Mouse (Mus musculus): ENCODE results near the gene Usp48. TPM values are rescaled to one million over a fixed set of nuclear protein-coding genes. Genes with fewer than 3 reads are reported as not detected.

Usp48 gene
- total RNA-seq, 4 experiments from 2014 or later = 120 to 168 (median 151) TPM

- DNase-seq (ENCODE audit: low spot score in 2 of 2) = no peak
These were observed 16.1 kb downstream of the Usp48 start for GRCm38 (mm10) chr4:137609702-137610101.

DNA sequence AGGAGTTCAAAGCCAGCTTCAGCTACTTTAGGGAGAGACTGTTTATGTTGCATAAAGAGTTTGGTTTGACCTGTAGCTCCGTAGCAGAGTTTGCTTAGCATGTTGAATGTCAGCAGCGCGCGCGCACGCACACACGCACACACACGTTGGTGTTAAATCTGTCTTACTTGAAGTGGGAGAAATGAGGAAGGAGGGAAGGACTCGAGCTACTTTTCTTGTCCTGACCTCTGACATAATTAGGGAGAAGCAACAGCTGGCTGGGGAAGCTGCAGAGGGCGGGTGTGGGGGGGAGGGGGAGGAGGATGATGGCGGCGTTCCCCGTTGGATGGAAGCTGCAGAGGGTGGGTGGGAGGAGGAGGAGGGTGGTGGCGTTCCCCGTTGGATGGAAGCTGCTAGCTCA lies 16.7 kb downstream of the Usp48 start:
- DNase-seq (ENCODE audit: low spot score in 2 of 2) = no peak

DNA sequence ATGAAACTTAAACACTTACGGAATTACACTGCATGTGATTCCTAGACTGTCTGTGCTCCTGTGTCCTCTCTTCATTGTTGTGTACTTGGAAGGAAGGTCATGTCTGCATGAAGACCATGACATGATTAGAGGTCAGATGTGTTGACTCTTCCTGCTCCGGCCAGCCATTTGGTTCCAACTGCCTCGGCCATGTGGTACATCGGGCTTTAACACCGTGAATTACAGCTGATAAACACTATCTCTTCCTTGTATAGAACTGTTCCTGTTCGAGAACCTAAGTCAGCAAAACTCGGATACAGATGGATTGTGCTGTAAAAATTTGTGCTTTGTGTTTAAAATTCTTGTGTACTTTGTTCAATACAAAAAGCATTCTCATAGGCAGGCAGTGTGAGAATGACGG lies 29.3 kb downstream of the Usp48 start:
- no peak for DNase-seq (ENCODE audit: low spot score in 2 of 2)

DNA sequence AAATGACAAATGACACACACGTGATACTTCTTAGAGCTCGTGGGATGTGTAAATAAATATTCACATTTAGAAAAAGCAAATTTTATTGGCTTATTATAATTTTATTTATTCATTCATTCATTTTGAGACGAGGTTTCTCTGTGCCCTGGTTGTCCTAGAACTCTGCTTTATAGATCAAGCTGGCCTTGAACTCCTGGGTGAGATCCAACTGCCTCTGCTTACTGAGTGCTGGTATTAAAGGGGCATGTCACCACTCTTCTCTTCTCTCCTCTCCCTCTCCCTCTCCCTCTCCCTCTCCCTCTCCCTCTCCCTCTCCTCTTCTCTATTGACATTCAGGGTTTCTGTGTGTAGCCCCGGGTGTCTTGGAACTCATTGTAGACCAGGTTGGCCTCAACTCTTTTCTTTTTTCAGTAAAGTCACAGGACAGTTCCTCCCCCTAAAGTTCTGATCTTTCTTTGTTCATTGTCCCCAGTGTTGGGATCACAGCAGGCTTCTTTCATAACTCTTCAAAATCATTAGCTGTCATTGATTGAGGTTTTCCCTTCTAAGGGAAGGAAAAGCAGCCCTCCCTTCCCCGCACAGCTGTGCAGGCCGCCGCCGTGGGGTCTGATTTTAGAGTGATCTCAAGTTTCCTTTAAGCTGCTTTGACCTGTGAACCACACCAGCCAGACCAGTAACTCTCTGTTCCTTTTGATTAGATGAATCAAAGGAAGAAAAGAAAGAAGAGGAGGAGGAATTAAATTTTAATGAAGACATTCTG lies 34.1 kb downstream of the Usp48 start:
- no peak for DNase-seq (ENCODE audit: low spot score in 2 of 2)

GRCm38 (mm10) chr4:137628400-137628799 lies 34.8 kb downstream of the Usp48 start:
- DNase-seq (ENCODE audit: low spot score in 2 of 2) = no peak

DNA sequence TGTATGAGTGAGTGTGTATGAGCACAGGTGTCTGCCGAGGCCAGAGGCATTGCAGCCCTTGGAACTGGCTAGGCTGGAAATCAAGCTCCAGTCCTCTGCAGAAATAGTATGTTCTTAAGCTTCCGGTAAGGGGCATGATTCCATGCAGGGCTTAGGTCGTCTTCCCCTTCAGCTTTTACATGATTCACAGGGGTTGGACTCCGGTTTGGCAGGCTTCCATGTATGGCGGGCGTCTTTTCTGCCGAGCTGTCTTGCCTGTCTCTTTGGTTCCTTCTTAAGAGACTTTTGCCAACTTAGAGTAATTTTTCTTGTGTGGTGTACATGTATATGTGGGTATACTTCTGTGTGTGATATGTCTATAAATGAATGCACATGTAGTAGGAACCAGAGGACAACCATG lies 35.8 kb downstream of the Usp48 start:
- DNase-seq (ENCODE audit: low spot score in 2 of 2) = no peak

DNA sequence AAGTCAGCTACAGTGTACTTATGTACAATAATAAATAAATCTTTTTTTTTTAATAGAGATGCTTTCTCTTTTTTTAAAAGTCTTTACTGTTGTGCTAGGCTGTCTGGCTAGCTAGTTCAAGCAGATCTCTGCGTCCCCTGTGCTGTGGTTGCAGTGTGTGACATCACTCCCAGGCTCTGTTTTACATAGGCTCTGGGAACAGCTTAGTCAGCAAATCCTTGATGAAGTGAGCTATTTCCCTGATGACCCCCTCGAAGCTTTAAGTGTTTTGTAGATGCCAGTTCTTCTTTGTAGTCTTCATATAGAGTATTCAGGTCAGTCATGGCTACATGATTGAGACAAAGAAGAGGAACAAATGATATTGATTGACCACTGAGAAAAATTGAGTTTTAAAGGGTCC lies 36.6 kb downstream of the Usp48 start:
- DNase-seq (ENCODE audit: low spot score in 2 of 2) = no peak

DNA sequence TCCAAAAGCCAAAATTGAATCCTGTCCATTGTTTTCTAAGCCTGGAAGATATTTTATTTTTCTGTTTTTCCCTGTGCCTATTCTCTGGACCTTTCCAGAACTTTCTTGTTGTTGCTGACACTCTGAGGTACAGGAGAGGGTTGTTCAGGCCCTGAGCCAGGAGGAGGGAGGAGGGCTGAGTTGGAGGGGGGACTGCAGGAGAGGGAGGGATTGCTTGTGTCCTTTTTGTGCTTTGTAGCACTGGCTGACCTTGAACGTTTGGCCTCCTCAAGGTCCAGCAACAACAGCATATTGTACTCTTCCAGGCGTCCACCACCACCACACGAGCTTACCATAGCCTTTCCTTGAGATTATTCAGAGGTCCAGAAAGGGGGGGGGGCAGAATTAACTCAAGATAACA lies 38.0 kb downstream of the Usp48 start:
- no peak for DNase-seq (ENCODE audit: low spot score in 2 of 2)

DNA sequence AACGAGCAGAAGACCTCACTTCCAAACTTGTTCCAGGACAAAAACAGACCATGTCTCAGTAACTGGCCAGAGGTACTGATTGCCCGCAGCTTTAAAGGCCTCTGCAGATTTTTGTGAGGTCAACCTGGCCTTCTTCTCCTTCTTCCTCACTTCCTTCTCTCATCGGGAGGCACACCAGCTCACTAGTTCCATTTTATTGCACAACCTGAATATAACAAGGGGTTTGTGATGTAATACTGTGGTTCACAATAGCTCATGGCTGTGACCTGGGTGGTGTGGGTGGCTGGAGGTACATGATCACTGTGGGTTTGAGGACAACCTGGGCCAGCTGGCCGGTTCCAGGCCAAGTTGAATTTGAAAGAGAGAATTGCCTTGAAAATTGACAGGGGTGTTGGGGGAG lies 39.8 kb downstream of the Usp48 start:
- DNase-seq (ENCODE audit: low spot score in 2 of 2) = no peak

DNA sequence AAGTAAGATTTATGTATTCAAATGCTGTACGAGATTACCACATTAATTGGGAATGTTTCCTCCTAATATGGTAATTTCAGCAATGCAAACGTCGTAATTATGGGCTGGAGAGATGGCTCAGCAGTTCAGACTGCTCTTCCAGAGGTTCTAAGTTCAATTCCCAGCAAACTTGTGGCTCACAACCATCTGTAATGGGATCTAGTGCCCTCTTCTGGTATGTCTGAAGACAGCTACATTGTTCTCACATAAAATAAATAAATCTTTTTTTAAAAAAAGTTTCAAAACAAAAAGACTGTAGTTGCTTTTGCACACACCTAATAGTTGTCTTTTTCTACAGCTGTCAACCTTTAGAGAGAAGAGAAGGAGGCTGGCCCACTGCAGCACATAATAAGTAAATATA lies 43.0 kb downstream of the Usp48 start:
- no peak for DNase-seq (ENCODE audit: low spot score in 2 of 2)

GRCm38 (mm10) chr4:137641556-137641955 lies 48.0 kb downstream of the Usp48 start:
- DNase-seq (ENCODE audit: low spot score in 2 of 2) = no peak

DNA sequence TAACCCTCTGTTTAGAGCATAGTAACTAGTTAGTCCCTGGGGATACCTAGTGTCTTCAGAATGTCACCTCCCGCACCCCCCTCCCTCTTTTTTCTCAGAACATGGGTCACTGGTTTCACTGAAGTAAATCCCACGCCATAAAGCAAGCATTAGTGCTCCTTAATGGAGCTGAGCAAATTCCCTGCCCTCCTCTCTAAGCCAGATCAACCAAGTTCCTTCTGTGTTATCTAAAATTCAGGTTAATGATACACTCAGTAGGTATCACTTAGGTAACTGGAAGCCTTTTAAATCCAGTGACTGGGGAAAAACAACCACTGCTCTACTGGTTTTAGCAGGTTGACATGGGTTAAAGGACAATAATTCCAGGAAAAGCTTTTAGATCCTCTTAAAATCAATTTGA lies 48.5 kb downstream of the Usp48 start:
- DNase-seq (ENCODE audit: low spot score in 2 of 2) = no peak

DNA sequence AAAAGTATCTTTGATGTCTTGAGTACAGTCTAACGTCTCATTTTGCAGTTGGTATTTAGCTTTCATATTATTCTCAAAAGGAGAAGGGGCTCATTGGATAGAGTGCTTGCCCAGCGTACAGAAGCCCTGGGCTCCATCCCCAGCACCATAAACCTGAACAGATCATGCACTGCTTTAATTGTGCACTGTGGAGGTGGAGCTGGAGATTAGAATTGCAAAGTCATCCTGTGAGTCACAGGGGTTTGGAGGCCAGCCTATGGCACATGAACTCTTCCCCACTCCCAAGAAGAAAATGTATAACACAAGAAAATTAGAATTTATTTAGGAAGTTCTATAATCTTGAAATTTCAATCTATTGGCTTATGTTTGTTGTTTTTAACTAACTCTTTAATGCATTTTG lies 49.9 kb downstream of the Usp48 start:
- DNase-seq (ENCODE audit: low spot score in 2 of 2) = no peak

GRCm38 (mm10) chr4:137646262-137646661 lies 52.7 kb downstream of the Usp48 start:
- DNase-seq (ENCODE audit: low spot score in 2 of 2) = no peak

DNA sequence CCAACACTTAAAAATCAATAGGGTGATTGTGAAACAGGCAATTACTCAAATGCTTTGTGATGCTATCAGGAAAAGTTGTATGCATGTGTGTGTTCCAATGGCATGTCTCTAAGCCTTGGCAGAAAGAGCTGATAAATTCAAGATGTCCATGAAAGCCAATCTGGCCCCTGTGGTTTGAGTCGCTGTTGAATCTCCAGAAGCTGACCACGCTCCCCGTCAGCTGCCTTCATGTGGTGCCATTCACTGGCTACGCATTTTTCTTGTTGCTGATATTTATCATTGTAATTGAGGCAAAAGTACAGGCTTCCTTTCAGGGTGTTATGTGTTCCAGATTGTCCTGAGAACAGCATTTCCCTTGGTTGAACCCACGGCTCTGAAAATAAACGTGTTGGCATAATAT lies 54.1 kb downstream of the Usp48 start:
- no peak for DNase-seq (ENCODE audit: low spot score in 2 of 2)

DNA sequence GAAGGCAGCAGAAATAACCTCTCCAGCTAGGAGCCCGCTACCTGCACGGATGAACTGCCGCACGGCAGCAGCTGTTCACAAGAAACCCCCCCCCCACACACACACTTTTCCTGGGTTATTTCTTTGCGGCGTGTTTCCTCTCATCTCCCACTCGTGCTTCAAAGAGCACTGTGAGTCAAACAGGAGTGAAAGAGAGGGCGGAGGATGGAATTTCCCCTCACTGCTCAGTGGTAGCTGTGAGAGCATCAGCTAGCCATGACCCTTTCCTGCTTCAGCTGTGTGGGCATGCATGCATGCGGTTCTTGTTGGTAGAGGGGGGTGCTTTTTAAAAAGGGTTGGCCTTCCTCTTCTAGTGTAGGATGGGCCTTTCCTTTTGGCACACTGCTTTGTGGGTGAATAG lies 54.7 kb downstream of the Usp48 start:
- no peak for DNase-seq (ENCODE audit: low spot score in 2 of 2)

GRCm38 (mm10) chr4:137650912-137651311 lies 57.4 kb downstream of the Usp48 start:
- no peak for DNase-seq (ENCODE audit: low spot score in 2 of 2)

- no peak for DNase-seq (ENCODE audit: low spot score in 2 of 2)
These were observed 59.3 kb downstream of the Usp48 start for GRCm38 (mm10) chr4:137652835-137653346.

DNA sequence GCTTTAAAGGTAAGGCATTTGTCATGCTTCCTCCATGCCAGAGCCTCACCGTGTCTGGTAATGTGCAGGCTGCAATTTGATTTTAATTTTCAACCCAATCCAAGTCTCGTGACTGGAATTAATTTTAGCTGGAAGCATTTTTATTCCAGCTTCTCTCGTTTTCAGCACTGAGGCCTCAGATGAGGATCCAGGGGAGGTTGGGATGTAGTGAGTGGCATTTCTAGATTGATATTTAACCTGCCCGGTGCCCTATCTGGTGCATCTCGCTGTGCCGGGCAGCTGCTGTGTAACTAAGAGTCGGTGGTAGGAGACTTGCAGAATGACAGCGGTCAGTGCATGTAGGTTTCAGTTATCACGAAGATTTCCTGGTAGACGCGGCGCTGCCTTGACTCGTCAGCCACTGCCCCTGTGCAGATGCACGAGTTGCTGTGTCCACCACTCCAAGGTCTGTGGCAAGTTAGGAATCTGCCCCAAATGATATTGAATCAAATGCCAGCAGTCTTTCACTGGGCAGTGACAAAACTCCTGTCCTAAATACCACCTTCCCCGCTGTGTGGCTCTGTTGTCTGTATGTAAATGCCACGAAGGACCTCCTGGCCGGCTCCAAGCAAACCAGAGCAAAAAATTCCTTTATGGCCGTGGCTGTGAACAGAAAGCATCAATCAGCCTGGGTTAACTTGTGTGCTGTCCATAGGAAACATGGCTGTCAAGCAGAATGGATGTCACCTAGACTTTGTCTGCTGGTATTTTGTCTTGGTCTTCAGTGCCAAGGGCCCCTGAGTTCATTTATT lies 61.9 kb downstream of the Usp48 start:
- no peak for DNase-seq (ENCODE audit: low spot score in 2 of 2)

- no peak for DNase-seq (ENCODE audit: low spot score in 2 of 2)
These were observed 64.1 kb downstream of the Usp48 start for GRCm38 (mm10) chr4:137657674-137658073.

DNA sequence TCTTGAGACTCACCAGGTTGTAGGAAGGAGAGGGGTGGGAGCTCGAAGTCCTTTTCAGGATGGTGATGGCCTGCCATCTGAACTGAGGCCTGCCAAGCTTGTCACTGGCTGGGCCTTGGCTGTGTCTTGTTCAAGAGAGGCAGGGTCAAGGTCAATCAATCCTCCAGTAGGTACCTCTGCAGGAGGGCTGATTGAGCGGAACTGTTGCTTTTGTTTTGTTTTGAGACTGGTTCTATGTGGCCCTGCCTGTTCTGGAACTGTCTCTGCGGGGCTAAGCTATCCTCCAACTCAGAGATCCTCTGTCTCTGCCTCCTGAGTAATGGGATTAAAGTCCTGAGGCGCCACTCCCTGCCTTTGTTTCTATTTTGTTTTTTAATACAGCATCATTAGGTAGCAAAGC lies 66.0 kb downstream of the Usp48 start:
- no peak for DNase-seq (ENCODE audit: low spot score in 2 of 2)

- DNase-seq (ENCODE audit: low spot score in 2 of 2) = no peak
These were observed 67.0 kb downstream of the Usp48 start for GRCm38 (mm10) chr4:137660364-137661077.
